ENCODE assay signal across 8 mouse cellular contexts in genomic region chr6:66896921-66897645, GRCm38 (mm10). TPM values are rescaled to one million over a fixed set of nuclear protein-coding genes. Genes with fewer than 3 reads are reported as not detected.
DNase-seq lines count a peak whose midpoint lies in the region; ATAC-seq lines count a peak whose summit lies in the region.

No protein-coding gene starts in this region.

- no peaks in the 10 kb centered on the region for H3K36me3 ChIP-seq in forebrain, embryonic 15.5 days
- no peaks in the 10 kb centered on the region for H3K36me3 ChIP-seq in intestine, embryonic 14.5 days (ENCODE audit: control insufficient read depth, insufficient read depth, low read length)
- no peaks in the 10 kb centered on the region for H3K36me3 ChIP-seq in liver, embryonic 12.5 days

- peaks cover 12% of the 10 kb centered on the region for H3K4me1 ChIP-seq in forebrain, embryonic 15.5 days
- peaks cover 10% of the 10 kb centered on the region for H3K4me1 ChIP-seq in intestine, embryonic 14.5 days (replicated peaks; ENCODE audit: control insufficient read depth, insufficient read depth, low read length)
- H3K4me1 ChIP-seq in liver, embryonic 12.5 days: peaks cover 29% of the 10 kb centered on the region

- H3K4me2 ChIP-seq in forebrain, embryonic 15.5 days (replicated peaks): peak overlapping the region; percentile 92
- H3K4me2 ChIP-seq in intestine, embryonic 14.5 days (ENCODE audit: low read length): peak overlapping the region; percentile 67
- peak overlapping the region; percentile 100 for H3K4me2 ChIP-seq in liver, embryonic 12.5 days

- H3K27me3 ChIP-seq in forebrain, embryonic 15.5 days: no peaks in the 10 kb centered on the region
- no peaks in the 10 kb centered on the region for H3K27me3 ChIP-seq in intestine, embryonic 14.5 days (replicated peaks; ENCODE audit: control insufficient read depth, insufficient read depth, low read length)
- peaks cover 13% of the 10 kb centered on the region; the same call in 1 of the 2 replicates for H3K27me3 ChIP-seq in liver, embryonic 12.5 days (replicated peaks)

- DNase-seq in right cerebral cortex, postnatal 10 days (ENCODE audit: low spot score in 2 of 2): peak; percentile 39 to 57
- DNase-seq in right cerebral cortex, adult 18-20 months: no peak
- DNase-seq in adrenal gland, postnatal 36 days: peak; percentile 49 to 51
- peak; percentile 79 for DNase-seq in intestine, embryonic 14.5 days (ENCODE audit: low spot score)
- DNase-seq in yolk sac, embryonic 10.5 days (ENCODE audit: low spot score): peak; percentile 74

- no peak; the same call in 1 of the 2 replicates for ATAC-seq in forebrain, embryonic 15.5 days (replicated peaks)
- no peak; the same call in 1 of the 2 replicates for ATAC-seq in intestine, embryonic 14.5 days (replicated peaks; ENCODE audit: low FRiP score, low TSS enrichment, low read depth)
- no peak for ATAC-seq in liver, embryonic 12.5 days
- 0 out of 2 replicates have a peak, but pooled peaks have one; percentile 14 for ATAC-seq in monocyte, adult 5-6 weeks (replicated peaks; ENCODE audit: insufficient number of reproducible peaks, low FRiP score, low TSS enrichment, poor library complexity, severe bottlenecking)

- H3K9me3 ChIP-seq in forebrain, embryonic 15.5 days: no peaks in the 10 kb centered on the region
- no peaks in the 10 kb centered on the region for H3K9me3 ChIP-seq in intestine, embryonic 14.5 days (ENCODE audit: control insufficient read depth, low read length)
- H3K9me3 ChIP-seq in liver, embryonic 12.5 days (replicated peaks): no peaks in the 10 kb centered on the region

- peak overlapping the region; percentile 79 for H3K4me3 ChIP-seq in forebrain, embryonic 15.5 days
- H3K4me3 ChIP-seq in intestine, embryonic 14.5 days (ENCODE audit: low read depth, low read length): peak overlapping the region; percentile 83
- peak overlapping the region; percentile 80 for H3K4me3 ChIP-seq in liver, embryonic 12.5 days

- H3K27ac ChIP-seq in forebrain, embryonic 15.5 days (replicated peaks): no peak overlapping the region
- peak overlapping the region; percentile 74 for H3K27ac ChIP-seq in intestine, embryonic 14.5 days (ENCODE audit: low read depth)
- peak overlapping the region; percentile 72 for H3K27ac ChIP-seq in liver, embryonic 12.5 days

- 3% methylated on average over 25 of the region's 25 CpGs for WGBS in forebrain, embryonic 15.5 days
- WGBS in intestine, embryonic 14.5 days: under 1% methylated on average over 25 of the region's 25 CpGs
- WGBS in liver, embryonic 12.5 days (ENCODE audit: insufficient replicate concordance): 5% methylated on average over 25 of the region's 25 CpGs

- peak overlapping the region; percentile 69 for H3K9ac ChIP-seq in forebrain, embryonic 15.5 days (replicated peaks)
- peak overlapping the region; percentile 91 for H3K9ac ChIP-seq in intestine, embryonic 14.5 days (ENCODE audit: low read length)
- H3K9ac ChIP-seq in liver, embryonic 12.5 days: peak overlapping the region; percentile 87

RNA-seq across cellular contexts. Expression of gene Gng12, which starts 0.9 kb away (rescaled TPM):
- 10 to 100 TPM; 69.8 to 94.6 TPM for total RNA-seq in adrenal gland, postnatal 36 days (2021)
- polyA plus RNA-seq in forebrain, embryonic 15.5 days (2015; fragmentation: Nextera tagmentation; extraction: Ambion mirVana): 22.2 and 28.1 TPM in 2 replicates
- polyA plus RNA-seq in intestine, embryonic 14.5 days (2014; fragmentation: Nextera tagmentation; extraction: Ambion mirVana): 140 and 144 TPM in 2 replicates
- 30.9 and 35.0 TPM in 2 replicates for polyA plus RNA-seq in liver, embryonic 12.5 days (2016; fragmentation: Nextera tagmentation; extraction: Ambion mirVana)
- 10.5 to 20.8 TPM (median 19.7 TPM) in 3 replicates for total RNA-seq in monocyte, adult 5-6 weeks (2017)
